Mouse (Mus musculus) stomach, embryonic 16.5 days (tissue): ENCODE results near the gene Socs3. TPM values are rescaled to one million over a fixed set of nuclear protein-coding genes. Genes with fewer than 3 reads are reported as not detected.

Source experiments
- ATAC-seq: fragments of 200-750 bp; cut with Nextera tagmentation; 2 replicates; pipeline ENCODE4 v1.8.0; 2017; ENCODE audit warnings: moderate number of reproducible peaks, moderate TSS enrichment; ENCODE audit not compliant: insufficient read depth, low FRiP score
- H3K27ac ChIP-seq: fragments of 300-500 bp; sonication (generic); 2 replicates; pipeline ENCODE4 v1.5.1; 2014; ENCODE audit warnings: low read length
- H3K27me3 ChIP-seq: fragments of 300-500 bp; sonication (generic); 2 replicates; pipeline ENCODE4 v1.6.1; 2014; ENCODE audit warnings: low read length, control low read depth, mixed read lengths; ENCODE audit not compliant: control insufficient read depth, insufficient read depth
- H3K36me3 ChIP-seq: fragments of 300-500 bp; sonication (generic); 2 replicates; pipeline ENCODE4 v1.6.1; 2014; ENCODE audit warnings: low read length; ENCODE audit not compliant: control insufficient read depth, insufficient read depth
- H3K4me1 ChIP-seq: fragments of 300-500 bp; sonication (generic); 2 replicates; pipeline ENCODE4 v1.6.1; 2014; ENCODE audit warnings: low read length, control low read depth, mixed read lengths; ENCODE audit not compliant: control insufficient read depth, insufficient read depth
- H3K4me2 ChIP-seq: fragments of 300-500 bp; sonication (generic); 2 replicates; pipeline ENCODE4 v1.6.1; 2014; ENCODE audit warnings: low read depth, low read length, mixed read lengths
- H3K4me3 ChIP-seq: fragments of 300-500 bp; sonication (generic); replicated peaks from 2 replicates; pipeline ENCODE4 v1.5.1; 2014; ENCODE audit warnings: mild to moderate bottlenecking, low read length
- H3K9ac ChIP-seq: fragments of 300-500 bp; sonication (generic); 2 replicates; pipeline ENCODE4 v1.6.1; 2014; ENCODE audit warnings: low read length
- H3K9me3 ChIP-seq: fragments of 300-500 bp; sonication (generic); replicated peaks from 2 replicates; pipeline ENCODE4 v1.6.1; 2016; ENCODE audit warnings: low read length, control low read depth; ENCODE audit not compliant: control insufficient read depth
- WGBS: fragments of 180-500 bp; shearing (Covaris S2); extraction: QIAGEN DNeasy Blood & Tissue Kit; methylation state at CpG from one replicate; pipeline ENCODE4 v1.1.7; 2014; 5-methylcytosine and 5-hydroxymethylcytosine counted together
- microRNA-seq: library from miRNA; unstranded; fragments of <30 nt; microRNA quantifications from one replicate; pipeline ENCODE4, GENCODE M21; 2016
- polyA plus RNA-seq: library from polyadenylated mRNA; unstranded; fragments of >200 nt; fragmentation: Nextera tagmentation; extraction: Ambion mirVana; gene quantifications from 2 replicates; pipeline ENCODE4 v1.2.1, GENCODE M21; 2015

The Socs3 gene
- polyA plus RNA-seq, 1 experiment from 2014 or later = 17.4 TPM

GRCm38 (mm10) chr11:117930781-117931338 lies 39.0 kb downstream of the Socs3 start:
- Histone ChIP-seq H3K4me3 (peak overlapping the region; percentile 46), H3K36me3 (no peaks in the 10 kb centered on the region), H3K27ac (0 out of 2 replicates have a peak overlapping the region, but pooled peaks have one; percentile 6), H3K4me1 (peaks cover 44% of the 10 kb centered on the region), H3K27me3 (no peaks in the 10 kb centered on the region), H3K9me3 (no peaks in the 10 kb centered on the region), H3K4me2 (peak overlapping the region; percentile 76), H3K9ac (peak overlapping the region; percentile 73)
- 3% methylated on average over 48 of the region's 48 CpGs for WGBS
- no peak for ATAC-seq

GRCm38 (mm10) chr11:117925541-117925940 lies 44.3 kb downstream of the Socs3 start:
- H3K4me1 ChIP-seq = peaks cover 6% of the 10 kb centered on the region
- H3K27me3 ChIP-seq = no peaks in the 10 kb centered on the region
- no peaks in the 10 kb centered on the region for H3K36me3 ChIP-seq
- no peak overlapping the region for H3K4me2 ChIP-seq
- no peak overlapping the region for H3K9ac ChIP-seq
- no peak for ATAC-seq
- no peak overlapping the region for H3K4me3 ChIP-seq
- H3K27ac ChIP-seq = no peak overlapping the region
- H3K9me3 ChIP-seq = no peaks in the 10 kb centered on the region
- WGBS = 97% methylated on average over 1 of the region's 1 CpGs

GRCm38 (mm10) chr11:117924466-117924865 lies 45.4 kb downstream of the Socs3 start:
- WGBS = 43% methylated on average over 6 of the region's 6 CpGs
- ATAC-seq = no peak

GRCm38 (mm10) chr11:117923279-117923678 lies 46.6 kb downstream of the Socs3 start:
- no peak overlapping the region for H3K27ac ChIP-seq
- H3K27me3 ChIP-seq = no peaks in the 10 kb centered on the region
- no peak overlapping the region for H3K4me3 ChIP-seq
- H3K9me3 ChIP-seq = no peaks in the 10 kb centered on the region
- no peak overlapping the region for H3K4me2 ChIP-seq
- no peak overlapping the region; the same call in 1 of the 2 replicates for H3K9ac ChIP-seq
- no peak for ATAC-seq
- H3K4me1 ChIP-seq = peaks cover 6% of the 10 kb centered on the region; the same call in 1 of the 2 replicates
- WGBS = 85% methylated on average over 11 of the region's 11 CpGs
- no peaks in the 10 kb centered on the region for H3K36me3 ChIP-seq

More at GRCm38 (mm10) chr11:117924466-117924865, 45.4 kb downstream of the Socs3 start:
- H3K36me3 ChIP-seq = no peaks in the 10 kb centered on the region
- no peaks in the 10 kb centered on the region for H3K9me3 ChIP-seq
- no peak overlapping the region for H3K4me2 ChIP-seq
- no peaks in the 10 kb centered on the region for H3K27me3 ChIP-seq
- H3K4me3 ChIP-seq = no peak overlapping the region
- H3K9ac ChIP-seq = no peak overlapping the region
- H3K27ac ChIP-seq = no peak overlapping the region
- peaks cover 6% of the 10 kb centered on the region; the same call in 1 of the 2 replicates for H3K4me1 ChIP-seq

- no peak overlapping the region for H3K4me2 ChIP-seq
- no peaks in the 10 kb centered on the region for H3K27me3 ChIP-seq
- 26% methylated on average over 5 of the region's 5 CpGs for WGBS
- H3K4me1 ChIP-seq = peaks cover 10% of the 10 kb centered on the region
- H3K9me3 ChIP-seq = 0 out of 2 replicates have a peak, but pooled peaks cover 6% of the 10 kb centered on the region
- ATAC-seq = no peak
- no peak overlapping the region for H3K4me3 ChIP-seq
- no peaks in the 10 kb centered on the region for H3K36me3 ChIP-seq
- H3K27ac ChIP-seq = no peak overlapping the region
- H3K9ac ChIP-seq = no peak overlapping the region
Observed at GRCm38 (mm10) chr11:117919211-117919610, 50.6 kb downstream of the Socs3 start.

- H3K9me3 ChIP-seq = 0 out of 2 replicates have a peak, but pooled peaks cover 6% of the 10 kb centered on the region
- WGBS = 76% methylated on average over 11 of the region's 11 CpGs
- H3K9ac ChIP-seq = no peak overlapping the region
- no peak overlapping the region for H3K4me3 ChIP-seq
- ATAC-seq = no peak
- H3K27ac ChIP-seq = no peak overlapping the region
- no peak overlapping the region for H3K4me2 ChIP-seq
- H3K36me3 ChIP-seq = no peaks in the 10 kb centered on the region
- peaks cover 11% of the 10 kb centered on the region for H3K4me1 ChIP-seq
- no peaks in the 10 kb centered on the region for H3K27me3 ChIP-seq
Observed at GRCm38 (mm10) chr11:117918541-117918940, 51.3 kb downstream of the Socs3 start.

Small RNA genes lying within 50 kb of the gene (microRNA-seq; reads per million reads assigned to microRNA genes)
- gene Mir6933 = not detected

Other genes with a start within 250 kb of the Socs3 start
- gene Tmc8, start 188.0 kb downstream of the Socs3 start, polyA plus RNA-seq = 3.2 and 3.7 TPM in 2 replicates
- 31.6 and 36.8 TPM in 2 replicates for gene Tmc6, start 187.8 kb downstream of the Socs3 start, polyA plus RNA-seq
- 2.5 and 4.7 TPM in 2 replicates for gene 6030468B19Rik, start 172.4 kb downstream of the Socs3 start, polyA plus RNA-seq
- gene Gm20708, start 160.4 kb downstream of the Socs3 start, polyA plus RNA-seq = 0.16 and 0.68 TPM in 2 replicates
- 129 and 157 TPM in 2 replicates for gene Syngr2, start 160.4 kb downstream of the Socs3 start, polyA plus RNA-seq
- 6.8 and 8.5 TPM in 2 replicates for gene Afmid, start 144.1 kb downstream of the Socs3 start, polyA plus RNA-seq
- 120 and 128 TPM in 2 replicates for gene Tk1, start 144.0 kb downstream of the Socs3 start, polyA plus RNA-seq
- gene Birc5, start 120.8 kb downstream of the Socs3 start, polyA plus RNA-seq = 230 and 247 TPM in 2 replicates
- not detected in 2 replicates for gene Tmem235, start 109.3 kb downstream of the Socs3 start, polyA plus RNA-seq
- 6.8 and 8.2 TPM in 2 replicates for gene Tha1, start 96.6 kb downstream of the Socs3 start, polyA plus RNA-seq
- 32.1 and 37.1 TPM in 2 replicates for gene Pgs1, start 16.2 kb upstream of the Socs3 start, polyA plus RNA-seq
- 0.13 and 0.14 TPM in 2 replicates for gene Dnah17, start 160.6 kb upstream of the Socs3 start, polyA plus RNA-seq